ENCODE assay signal across 8 mouse cellular contexts in genomic region chr2:170206442-170206754, GRCm38 (mm10). TPM values are rescaled to one million over a fixed set of nuclear protein-coding genes. Genes with fewer than 3 reads are reported as not detected.
DNase-seq lines count a peak whose midpoint lies in the region; ATAC-seq lines count a peak whose summit lies in the region.

No protein-coding gene starts in this region.

- no peaks in the 10 kb centered on the region for H3K9me3 ChIP-seq in hindbrain, embryonic 11.5 days (ENCODE audit: control insufficient read depth, low read length)
- no peaks in the 10 kb centered on the region for H3K9me3 ChIP-seq in hindbrain, embryonic 16.5 days (ENCODE audit: control insufficient read depth, low read length)
- no peaks in the 10 kb centered on the region for H3K9me3 ChIP-seq in hindbrain, embryonic 12.5 days (replicated peaks)
- no peaks in the 10 kb centered on the region for H3K9me3 ChIP-seq in midbrain, embryonic 14.5 days (ENCODE audit: control insufficient read depth, low read length)

- 8% methylated on average over 6 of the region's 6 CpGs for WGBS in hindbrain, embryonic 11.5 days
- WGBS in hindbrain, embryonic 16.5 days = 8% methylated on average over 6 of the region's 6 CpGs
- 7% methylated on average over 6 of the region's 6 CpGs for WGBS in hindbrain, embryonic 12.5 days
- WGBS in midbrain, embryonic 14.5 days = 12% methylated on average over 6 of the region's 6 CpGs

- H3K27me3 ChIP-seq in hindbrain, embryonic 11.5 days (ENCODE audit: control insufficient read depth, insufficient read depth, low read length) = no peaks in the 10 kb centered on the region
- H3K27me3 ChIP-seq in hindbrain, embryonic 16.5 days (replicated peaks; ENCODE audit: control insufficient read depth, insufficient read depth, low read length) = no peaks in the 10 kb centered on the region
- H3K27me3 ChIP-seq in hindbrain, embryonic 12.5 days = no peaks in the 10 kb centered on the region; the same call in 1 of the 2 replicates
- H3K27me3 ChIP-seq in midbrain, embryonic 14.5 days (ENCODE audit: control insufficient read depth, insufficient read depth, low read length) = no peaks in the 10 kb centered on the region

- no peak overlapping the region for H3K9ac ChIP-seq in hindbrain, embryonic 11.5 days (ENCODE audit: low read depth, low read length)
- no peak overlapping the region for H3K9ac ChIP-seq in hindbrain, embryonic 16.5 days (ENCODE audit: low read depth, low read length)
- H3K9ac ChIP-seq in hindbrain, embryonic 12.5 days = no peak overlapping the region
- no peak overlapping the region for H3K9ac ChIP-seq in midbrain, embryonic 14.5 days (replicated peaks; ENCODE audit: low read length)

- no peaks in the 10 kb centered on the region for H3K36me3 ChIP-seq in hindbrain, embryonic 11.5 days (ENCODE audit: control insufficient read depth, insufficient read depth, low read length)
- no peaks in the 10 kb centered on the region for H3K36me3 ChIP-seq in hindbrain, embryonic 16.5 days (ENCODE audit: control insufficient read depth, insufficient read depth, low read length)
- no peaks in the 10 kb centered on the region for H3K36me3 ChIP-seq in hindbrain, embryonic 12.5 days
- no peaks in the 10 kb centered on the region for H3K36me3 ChIP-seq in midbrain, embryonic 14.5 days (ENCODE audit: control insufficient read depth, insufficient read depth, low read length)

- no peak overlapping the region for H3K4me3 ChIP-seq in hindbrain, embryonic 11.5 days (ENCODE audit: low read depth, low read length)
- H3K4me3 ChIP-seq in hindbrain, embryonic 16.5 days (ENCODE audit: low read length) = no peak overlapping the region
- H3K4me3 ChIP-seq in hindbrain, embryonic 12.5 days = no peak overlapping the region
- no peak overlapping the region for H3K4me3 ChIP-seq in midbrain, embryonic 14.5 days (replicated peaks; ENCODE audit: low read depth, low read length)

- peaks cover 9% of the 10 kb centered on the region for H3K4me1 ChIP-seq in hindbrain, embryonic 11.5 days (replicated peaks; ENCODE audit: control insufficient read depth, insufficient read depth, low read length)
- H3K4me1 ChIP-seq in hindbrain, embryonic 16.5 days (ENCODE audit: control insufficient read depth, insufficient read depth, low read depth, low read length) = peaks cover 8% of the 10 kb centered on the region; the same call in 1 of the 2 replicates
- H3K4me1 ChIP-seq in hindbrain, embryonic 12.5 days = peaks cover 28% of the 10 kb centered on the region
- peaks cover 11% of the 10 kb centered on the region; the same call in 1 of the 2 replicates for H3K4me1 ChIP-seq in midbrain, embryonic 14.5 days (ENCODE audit: control insufficient read depth, insufficient read depth, low read length)

- peak; percentile 34; the same call in 1 of the 2 replicates for ATAC-seq in hindbrain, embryonic 11.5 days (ENCODE audit: low FRiP score)
- no peak; the same call in 1 of the 2 replicates for ATAC-seq in hindbrain, embryonic 16.5 days
- no peak for ATAC-seq in hindbrain, embryonic 12.5 days (ENCODE audit: low FRiP score)
- 0 out of 2 replicates have a peak, but pooled peaks have one; percentile 20 for ATAC-seq in midbrain, embryonic 14.5 days (ENCODE audit: low FRiP score, low TSS enrichment)

- H3K4me2 ChIP-seq in hindbrain, embryonic 11.5 days (replicated peaks; ENCODE audit: low read depth, low read length) = peak overlapping the region; percentile 28; the same call in 1 of the 2 replicates
- no peak overlapping the region; the same call in 1 of the 2 replicates for H3K4me2 ChIP-seq in hindbrain, embryonic 16.5 days (ENCODE audit: low read length)
- H3K4me2 ChIP-seq in hindbrain, embryonic 12.5 days (replicated peaks) = peak overlapping the region; percentile 56
- H3K4me2 ChIP-seq in midbrain, embryonic 14.5 days (ENCODE audit: low read length) = no peak overlapping the region

- DNase-seq in hindbrain, embryonic 11.5 days (ENCODE audit: low spot score) = peak; percentile 51
- DNase-seq in MEL-GATA-1-ER (ENCODE audit: extremely low read depth, low read depth) = peak; percentile 73
- peak; percentile 29 for DNase-seq in midbrain, embryonic 14.5 days
- DNase-seq in right cerebral cortex, postnatal 14 days = no peak
- DNase-seq in left cerebral cortex, adult 18-20 months (ENCODE audit: low spot score in 2 of 2) = no peak
- DNase-seq in cerebellum, adult 18-20 months = no peak

- H3K27ac ChIP-seq in hindbrain, embryonic 11.5 days (ENCODE audit: low read depth, low read length) = no peak overlapping the region
- H3K27ac ChIP-seq in hindbrain, embryonic 16.5 days (ENCODE audit: low read depth, low read length) = no peak overlapping the region
- no peak overlapping the region for H3K27ac ChIP-seq in hindbrain, embryonic 12.5 days
- no peak overlapping the region for H3K27ac ChIP-seq in midbrain, embryonic 14.5 days (replicated peaks; ENCODE audit: low read depth, low read length)

RNA-seq across cellular contexts. Expression of gene Zfp217, which starts 58.5 kb away (rescaled TPM):
- polyA plus RNA-seq in hindbrain, embryonic 11.5 days (2014; fragmentation: Nextera tagmentation; extraction: Ambion mirVana) = 3.2 and 4.8 TPM in 2 replicates
- 0.92 and 1.0 TPM in 2 replicates for polyA plus RNA-seq in hindbrain, embryonic 16.5 days (2015; fragmentation: Nextera tagmentation; extraction: Ambion mirVana)
- polyA plus RNA-seq in hindbrain, embryonic 12.5 days (2016; fragmentation: Nextera tagmentation; extraction: Ambion mirVana) = 3.7 and 3.9 TPM in 2 replicates
- polyA plus RNA-seq in midbrain, embryonic 14.5 days (2014; fragmentation: Nextera tagmentation; extraction: Ambion mirVana) = 1.8 TPM in 2 replicates
- total RNA-seq in left cerebral cortex, adult 18-20 months (2021) = 1 to 10 TPM; 2.8 to 3.0 TPM

Comparison
In these comparisons a context has a peak if more than half of its experiments do, and no peak if none do; other contexts are left out.
1. ATAC-seq: peak in hindbrain, embryonic 11.5 days (single experiment) and midbrain, embryonic 14.5 days (single experiment); none in hindbrain, embryonic 16.5 days (single experiment) and hindbrain, embryonic 12.5 days (single experiment).
2. H3K4me2 ChIP-seq: peak in hindbrain, embryonic 11.5 days (single experiment) and hindbrain, embryonic 12.5 days (single experiment); none in hindbrain, embryonic 16.5 days (single experiment) and midbrain, embryonic 14.5 days (single experiment).
3. DNase-seq: peak in hindbrain, embryonic 11.5 days (single experiment), MEL-GATA-1-ER (single experiment) and midbrain, embryonic 14.5 days (single experiment); none in right cerebral cortex, postnatal 14 days (single experiment), left cerebral cortex, adult 18-20 months (0 of 2) and cerebellum, adult 18-20 months (0 of 2).